Mouse (Mus musculus): ENCODE results near the gene Slc7a1. TPM values are rescaled to one million over a fixed set of nuclear protein-coding genes. Genes with fewer than 3 reads are reported as not detected.
"Not testable (repeated sequence)": the region's sequence is repeated elsewhere in the genome, so short reads cannot be mapped to it uniquely, and the experiment has no call there.

Gene Slc7a1
- polyA plus RNA-seq, 1 experiment from 2014 or later: 22.6 TPM

DNA sequence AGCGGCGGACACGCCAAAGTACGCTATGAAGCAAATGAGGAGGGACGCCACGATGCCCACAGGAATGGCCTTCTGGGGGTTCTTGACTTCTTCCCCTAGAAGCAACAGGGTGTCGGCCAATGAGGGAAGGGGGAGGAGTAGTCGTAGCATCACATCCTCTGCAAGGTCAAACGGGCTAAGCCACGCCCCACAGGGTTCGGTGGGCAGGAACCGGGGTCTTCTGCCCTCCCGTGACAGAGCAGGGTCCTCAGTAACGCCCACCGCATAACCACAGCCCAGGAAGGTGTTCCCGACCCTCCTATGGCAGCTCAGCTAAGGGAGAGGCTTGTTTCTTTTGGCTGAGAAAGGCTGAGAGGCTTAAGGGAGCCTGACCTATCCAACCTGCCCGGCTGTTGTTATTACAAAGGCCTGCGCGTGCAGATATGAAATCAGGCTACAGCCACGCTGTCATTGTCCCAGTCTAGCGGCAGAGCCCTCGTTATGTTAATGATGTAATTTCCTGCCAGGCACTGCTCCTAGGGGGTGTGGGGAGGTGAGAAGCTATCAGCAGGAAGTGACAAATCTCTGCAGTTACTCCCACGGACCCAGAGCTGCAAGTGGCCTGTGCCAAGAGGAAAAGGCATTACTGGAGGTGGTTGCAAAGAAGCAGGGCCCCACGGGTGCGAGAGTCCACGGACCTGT, 57.5 kb downstream of the Slc7a1 start:
- peak; percentile 56 for ATAC-seq (ENCODE audit: low read depth)
- 35% methylated on average over 24 of the region's 26 CpGs for WGBS
- Histone ChIP-seq H3K4me2 (ENCODE audit: low read depth, low read length) (peak overlapping the region; percentile 45), H3K4me1 (ENCODE audit: control insufficient read depth, insufficient read depth, low read length) (no peaks in the 10 kb centered on the region; the same call in 1 of the 2 replicates), H3K36me3 (ENCODE audit: control insufficient read depth, insufficient read depth, low read length) (peaks cover 10% of the 10 kb centered on the region; the same call in 1 of the 2 replicates), H3K9ac (ENCODE audit: low read depth, low read length) (peak overlapping the region; percentile 27; the same call in 1 of the 2 replicates), H3K9me3 (ENCODE audit: control insufficient read depth, low read length) (no peaks in the 10 kb centered on the region), H3K27ac (replicated peaks; ENCODE audit: low read depth, low read length) (peak overlapping the region; percentile 44; the same call in 1 of the 2 replicates), H3K4me3 (ENCODE audit: low read depth, low read length) (no peak overlapping the region; the same call in 1 of the 2 replicates), H3K27me3 (replicated peaks; ENCODE audit: control insufficient read depth, insufficient read depth, low read length) (no peaks in the 10 kb centered on the region)
- peak; percentile 45 for DNase-seq (ENCODE audit: low spot score)

GRCm38 (mm10) chr5:148339126-148339525, 60.6 kb downstream of the Slc7a1 start:
- Histone ChIP-seq H3K27ac (replicated peaks; ENCODE audit: low read depth, low read length) (no peak overlapping the region), H3K27me3 (replicated peaks; ENCODE audit: control insufficient read depth, insufficient read depth, low read length) (no peaks in the 10 kb centered on the region), H3K4me1 (ENCODE audit: control insufficient read depth, insufficient read depth, low read length) (no peaks in the 10 kb centered on the region; the same call in 1 of the 2 replicates), H3K36me3 (ENCODE audit: control insufficient read depth, insufficient read depth, low read length) (peaks cover 11% of the 10 kb centered on the region; the same call in 1 of the 2 replicates), H3K9me3 (ENCODE audit: control insufficient read depth, low read length) (no peaks in the 10 kb centered on the region), H3K4me2 (ENCODE audit: low read depth, low read length) (no peak overlapping the region), H3K9ac (ENCODE audit: low read depth, low read length) (no peak overlapping the region), H3K4me3 (ENCODE audit: low read depth, low read length) (no peak overlapping the region)
- DNase-seq (ENCODE audit: low spot score): no peak
- WGBS: 87% methylated on average over 5 of the region's 5 CpGs
- no peak for ATAC-seq (ENCODE audit: low read depth)

DNA sequence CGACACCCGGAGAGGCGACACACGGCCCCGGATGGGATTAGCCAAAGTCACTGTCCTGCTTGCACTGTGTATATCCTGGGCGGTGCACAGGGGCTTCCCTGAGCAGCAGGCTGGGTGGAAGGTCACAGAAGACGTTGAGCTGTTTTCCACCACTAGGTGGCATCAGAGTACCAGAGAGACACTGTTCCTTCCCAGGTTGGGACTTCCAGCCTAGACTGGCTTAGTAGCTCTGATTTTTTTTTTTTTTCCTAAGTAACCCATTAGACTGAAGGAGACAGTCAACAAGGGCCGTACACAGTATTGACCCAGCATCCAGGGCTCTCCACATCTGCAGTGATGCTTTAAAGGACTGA, 67.1 kb downstream of the Slc7a1 start:
- Histone ChIP-seq H3K36me3 (ENCODE audit: control insufficient read depth, insufficient read depth, low read length) (peaks cover 26% of the 10 kb centered on the region), H3K4me2 (ENCODE audit: low read depth, low read length) (no peak overlapping the region), H3K27ac (replicated peaks; ENCODE audit: low read depth, low read length) (no peak overlapping the region), H3K9me3 (ENCODE audit: control insufficient read depth, low read length) (no peaks in the 10 kb centered on the region), H3K4me1 (ENCODE audit: control insufficient read depth, insufficient read depth, low read length) (no peaks in the 10 kb centered on the region), H3K4me3 (ENCODE audit: low read depth, low read length) (no peak overlapping the region), H3K9ac (ENCODE audit: low read depth, low read length) (no peak overlapping the region), H3K27me3 (replicated peaks; ENCODE audit: control insufficient read depth, insufficient read depth, low read length) (no peaks in the 10 kb centered on the region)
- peak; percentile 75 for ATAC-seq (ENCODE audit: low read depth)
- peak; percentile 88 for DNase-seq (ENCODE audit: low spot score)
- 38% methylated on average over 7 of the region's 8 CpGs for WGBS

DNA sequence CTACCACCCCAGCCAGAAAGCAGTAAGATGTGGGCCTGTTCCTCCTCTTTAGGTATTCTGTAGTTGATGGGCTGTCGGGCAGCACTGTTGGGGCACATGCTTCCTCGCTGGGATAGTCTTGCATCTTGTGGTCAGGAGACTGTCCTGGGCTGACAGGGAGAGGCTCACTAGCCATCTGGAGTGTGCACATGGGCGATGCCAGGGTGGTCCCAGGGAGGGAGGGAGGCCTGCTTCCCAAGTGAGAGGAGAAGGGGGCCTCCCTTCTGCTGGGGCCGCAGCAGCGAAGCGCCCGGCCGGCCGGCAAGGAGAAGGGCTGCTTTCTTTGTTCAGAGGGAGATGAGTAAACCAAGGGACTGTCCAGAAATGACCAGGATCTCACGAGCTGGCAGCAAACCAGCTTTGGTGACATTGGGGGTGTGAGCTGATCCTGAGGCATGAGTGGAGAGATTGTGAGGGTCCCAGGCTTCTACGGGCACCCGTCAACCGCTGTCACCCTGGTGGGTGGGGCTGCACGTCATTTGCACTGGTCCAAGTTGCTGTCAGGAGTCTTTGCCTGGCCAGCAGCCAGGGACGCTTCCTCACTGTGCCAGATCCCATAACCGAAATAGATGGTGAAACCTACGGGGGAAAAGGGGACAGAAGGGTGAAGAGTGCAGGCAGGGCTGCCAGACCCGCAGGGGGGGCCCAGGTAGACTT, 67.6 kb downstream of the Slc7a1 start:
- Histone ChIP-seq H3K9me3 (ENCODE audit: control insufficient read depth, low read length) (no peaks in the 10 kb centered on the region), H3K27ac (replicated peaks; ENCODE audit: low read depth, low read length) (no peak overlapping the region), H3K4me1 (ENCODE audit: control insufficient read depth, insufficient read depth, low read length) (no peaks in the 10 kb centered on the region), H3K9ac (ENCODE audit: low read depth, low read length) (no peak overlapping the region), H3K4me2 (ENCODE audit: low read depth, low read length) (no peak overlapping the region), H3K36me3 (ENCODE audit: control insufficient read depth, insufficient read depth, low read length) (peaks cover 26% of the 10 kb centered on the region), H3K27me3 (replicated peaks; ENCODE audit: control insufficient read depth, insufficient read depth, low read length) (no peaks in the 10 kb centered on the region), H3K4me3 (ENCODE audit: low read depth, low read length) (no peak overlapping the region)
- ATAC-seq (ENCODE audit: low read depth) (no peak), DNase-seq (ENCODE audit: low spot score) (no peak)
- WGBS: 89% methylated on average over 18 of the region's 18 CpGs

DNA sequence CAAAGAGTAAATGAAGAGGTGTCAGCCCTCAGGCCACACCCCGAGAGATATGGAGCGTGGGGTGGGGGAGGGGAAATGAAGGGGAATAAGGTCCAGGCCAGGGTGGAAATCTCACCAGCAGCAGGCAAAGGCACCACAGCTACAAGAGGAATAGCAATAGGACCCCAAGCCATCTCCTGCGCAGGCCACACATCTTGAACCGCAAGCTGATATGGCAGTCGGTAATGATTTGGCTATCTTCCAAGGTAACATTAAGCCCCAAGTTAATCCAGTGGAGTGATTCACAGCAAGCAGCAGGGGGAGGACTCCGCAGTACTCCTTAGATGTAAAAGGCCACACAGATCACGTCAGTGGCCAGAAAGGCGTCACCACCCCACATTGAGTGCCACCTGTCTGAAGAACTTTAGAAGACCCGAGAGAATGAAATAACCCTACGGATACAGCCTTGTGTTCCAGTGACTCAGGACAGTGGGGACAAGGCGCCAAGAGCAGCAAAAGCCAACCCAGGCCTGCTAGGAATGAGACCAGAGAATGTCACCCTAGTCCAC, 68.4 kb downstream of the Slc7a1 start:
- H3K4me2 ChIP-seq (ENCODE audit: low read depth, low read length): no peak overlapping the region
- H3K27me3 ChIP-seq (replicated peaks; ENCODE audit: control insufficient read depth, insufficient read depth, low read length): no peaks in the 10 kb centered on the region
- peak; percentile 30; the same call in 1 of the 2 replicates for ATAC-seq (ENCODE audit: low read depth)
- no peak overlapping the region for H3K4me3 ChIP-seq (ENCODE audit: low read depth, low read length)
- H3K4me1 ChIP-seq (ENCODE audit: control insufficient read depth, insufficient read depth, low read length): no peaks in the 10 kb centered on the region
- no peaks in the 10 kb centered on the region for H3K9me3 ChIP-seq (ENCODE audit: control insufficient read depth, low read length)
- peak; percentile 64 for DNase-seq (ENCODE audit: low spot score)
- no peak overlapping the region for H3K9ac ChIP-seq (ENCODE audit: low read depth, low read length)
- peaks cover 26% of the 10 kb centered on the region for H3K36me3 ChIP-seq (ENCODE audit: control insufficient read depth, insufficient read depth, low read length)
- no peak overlapping the region for H3K27ac ChIP-seq (replicated peaks; ENCODE audit: low read depth, low read length)
- 64% methylated on average over 11 of the region's 11 CpGs for WGBS

DNA sequence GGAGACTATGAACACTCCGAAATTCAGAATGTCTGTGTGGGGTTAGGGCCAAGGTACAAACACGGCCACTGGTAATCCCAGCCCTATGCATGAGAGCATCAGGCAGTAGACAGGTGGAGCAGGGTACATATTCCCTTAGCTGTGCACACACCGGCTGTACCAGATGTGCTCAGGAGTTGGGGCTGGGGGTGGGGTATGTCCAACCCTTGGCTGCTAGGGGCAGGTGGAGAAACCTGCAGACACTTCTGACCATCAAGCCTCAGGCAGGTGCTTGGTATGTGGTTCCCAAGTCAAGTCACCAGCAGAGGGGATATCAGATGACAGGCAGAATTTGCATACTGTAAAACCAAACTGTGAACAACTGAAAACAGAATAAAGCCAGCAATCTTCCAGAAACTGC, 70.7 kb downstream of the Slc7a1 start:
- no peak for ATAC-seq (ENCODE audit: low read depth)
- no peak overlapping the region for H3K4me3 ChIP-seq (ENCODE audit: low read depth, low read length)
- DNase-seq (ENCODE audit: low spot score): no peak
- no peak overlapping the region for H3K9ac ChIP-seq (ENCODE audit: low read depth, low read length)
- no peak overlapping the region for H3K27ac ChIP-seq (replicated peaks; ENCODE audit: low read depth, low read length)
- H3K36me3 ChIP-seq (ENCODE audit: control insufficient read depth, insufficient read depth, low read length): peaks cover 20% of the 10 kb centered on the region; the same call in 1 of the 2 replicates
- H3K4me1 ChIP-seq (ENCODE audit: control insufficient read depth, insufficient read depth, low read length): no peaks in the 10 kb centered on the region
- 76% methylated on average over 3 of the region's 3 CpGs for WGBS
- H3K4me2 ChIP-seq (ENCODE audit: low read depth, low read length): no peak overlapping the region
- H3K27me3 ChIP-seq (replicated peaks; ENCODE audit: control insufficient read depth, insufficient read depth, low read length): no peaks in the 10 kb centered on the region
- H3K9me3 ChIP-seq (ENCODE audit: control insufficient read depth, low read length): no peaks in the 10 kb centered on the region

GRCm38 (mm10) chr5:148326295-148326694, 73.4 kb downstream of the Slc7a1 start:
- H3K36me3 ChIP-seq (ENCODE audit: control insufficient read depth, insufficient read depth, low read length); DNase-seq (ENCODE audit: low spot score); H3K9me3 ChIP-seq (ENCODE audit: control insufficient read depth, low read length); H3K4me3 ChIP-seq (ENCODE audit: low read depth, low read length); H3K27ac ChIP-seq (replicated peaks; ENCODE audit: low read depth, low read length); ATAC-seq (ENCODE audit: low read depth); H3K4me2 ChIP-seq (ENCODE audit: low read depth, low read length); H3K27me3 ChIP-seq (replicated peaks; ENCODE audit: control insufficient read depth, insufficient read depth, low read length); H3K4me1 ChIP-seq (ENCODE audit: control insufficient read depth, insufficient read depth, low read length); H3K9ac ChIP-seq (ENCODE audit: low read depth, low read length): not testable (repeated sequence)
- 95% methylated on average over 9 of the region's 9 CpGs for WGBS

- Histone ChIP-seq H3K9ac (ENCODE audit: low read depth, low read length) (no peak overlapping the region), H3K4me3 (ENCODE audit: low read depth, low read length) (no peak overlapping the region), H3K4me1 (ENCODE audit: control insufficient read depth, insufficient read depth, low read length) (no peaks in the 10 kb centered on the region), H3K4me2 (ENCODE audit: low read depth, low read length) (no peak overlapping the region), H3K9me3 (ENCODE audit: control insufficient read depth, low read length) (no peaks in the 10 kb centered on the region), H3K27me3 (replicated peaks; ENCODE audit: control insufficient read depth, insufficient read depth, low read length) (no peaks in the 10 kb centered on the region), H3K27ac (replicated peaks; ENCODE audit: low read depth, low read length) (no peak overlapping the region), H3K36me3 (ENCODE audit: control insufficient read depth, insufficient read depth, low read length) (no peaks in the 10 kb centered on the region)
- no peak for DNase-seq (ENCODE audit: low spot score)
- ATAC-seq (ENCODE audit: low read depth): 0 out of 2 replicates have a peak, but pooled peaks have one; percentile 18
- WGBS: 48% methylated on average over 4 of the region's 4 CpGs
Observed at GRCm38 (mm10) chr5:148325317-148325885, 74.3 kb downstream of the Slc7a1 start.
